Mouse (Mus musculus) hindbrain, embryonic 13.5 days (tissue): ENCODE measurements around the gene Lsm7. TPM values are rescaled to one million over a fixed set of nuclear protein-coding genes. Genes with fewer than 3 reads are reported as not detected.
"Not testable (repeated sequence)": the region's sequence is repeated elsewhere in the genome, so short reads cannot be mapped to it uniquely, and the experiment has no call there.

Source experiments
- ATAC-seq: fragments of 200-750 bp; cut with Nextera tagmentation; 2 replicates; pipeline ENCODE4 v1.8.0; 2017; ENCODE audit warnings: moderate TSS enrichment; ENCODE audit not compliant: low FRiP score
- H3K27ac ChIP-seq: fragments of 300-500 bp; sonication (generic); 2 replicates; pipeline ENCODE4 v1.5.1; 2015; ENCODE audit warnings: inconsistent platforms, mild to moderate bottlenecking, moderate library complexity
- H3K27me3 ChIP-seq: fragments of 300-500 bp; sonication (generic); 2 replicates; pipeline ENCODE4 v1.6.1; 2015; ENCODE audit warnings: mild to moderate bottlenecking, inconsistent platforms
- H3K36me3 ChIP-seq: fragments of 300-500 bp; sonication (generic); 2 replicates; pipeline ENCODE4 v1.6.1; 2015; ENCODE audit warnings: mild to moderate bottlenecking, inconsistent platforms
- H3K4me1 ChIP-seq: fragments of 300-500 bp; sonication (generic); replicated peaks from 2 replicates; pipeline ENCODE4 v1.6.1; 2015; ENCODE audit warnings: inconsistent platforms
- H3K4me2 ChIP-seq: fragments of 300-500 bp; sonication (generic); 2 replicates; pipeline ENCODE4 v1.6.1; 2015; ENCODE audit warnings: inconsistent platforms, mild to moderate bottlenecking, moderate library complexity
- H3K4me3 ChIP-seq: fragments of 300-500 bp; sonication (generic); 2 replicates; pipeline ENCODE4 v1.5.1; 2015; ENCODE audit warnings: mild to moderate bottlenecking, inconsistent platforms
- H3K9ac ChIP-seq: fragments of 300-500 bp; sonication (generic); 2 replicates; pipeline ENCODE4 v1.6.1; 2015; ENCODE audit warnings: mild to moderate bottlenecking, inconsistent platforms
- H3K9me3 ChIP-seq: fragments of 300-500 bp; sonication (generic); 2 replicates; pipeline ENCODE4 v1.6.1; 2016; ENCODE audit warnings: inconsistent platforms
- WGBS: fragments of 180-500 bp; shearing (Covaris S2); methylation state at CpG from one replicate; pipeline ENCODE4 v1.1.7; 2015; 5-methylcytosine and 5-hydroxymethylcytosine counted together
- polyA plus RNA-seq: library from polyadenylated mRNA; unstranded; fragments of >200 nt; fragmentation: Nextera tagmentation; extraction: Ambion mirVana; gene quantifications from 2 replicates; pipeline ENCODE4 v1.2.1, GENCODE M21; 2015

Gene Lsm7
- polyA plus RNA-seq, 1 experiment from 2014 or later: 237 TPM

DNA sequence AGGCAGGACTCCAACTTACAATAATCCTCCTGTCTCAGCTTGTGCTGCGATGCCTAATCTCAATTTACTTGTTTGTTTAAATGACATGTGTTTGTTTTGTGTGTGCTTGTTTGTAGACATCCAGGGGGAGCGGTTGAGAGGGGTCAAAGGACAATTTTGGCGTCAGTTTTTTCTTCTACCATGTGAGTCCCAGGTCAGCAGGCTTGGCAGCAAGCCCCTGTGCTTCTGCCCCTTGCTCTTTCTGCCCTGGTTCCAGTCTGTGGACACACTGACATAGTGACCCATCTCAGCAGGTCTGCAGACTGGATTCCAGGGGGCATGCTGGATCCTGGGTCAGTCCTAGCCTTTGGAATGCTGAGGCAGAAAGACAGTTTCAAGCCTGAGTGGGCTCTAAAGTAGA lies 35.6 kb downstream of the Lsm7 start:
- H3K4me1 ChIP-seq: no peaks in the 10 kb centered on the region
- no peak overlapping the region for H3K27ac ChIP-seq
- no peak overlapping the region for H3K4me2 ChIP-seq
- WGBS: 43% methylated on average over 3 of the region's 3 CpGs
- no peaks in the 10 kb centered on the region for H3K36me3 ChIP-seq
- ATAC-seq: no peak
- no peaks in the 10 kb centered on the region for H3K9me3 ChIP-seq
- H3K4me3 ChIP-seq: no peak overlapping the region
- peaks cover 4% of the 10 kb centered on the region; the same call in 1 of the 2 replicates for H3K27me3 ChIP-seq
- H3K9ac ChIP-seq: 0 out of 2 replicates have a peak overlapping the region, but pooled peaks have one; percentile 6

DNA sequence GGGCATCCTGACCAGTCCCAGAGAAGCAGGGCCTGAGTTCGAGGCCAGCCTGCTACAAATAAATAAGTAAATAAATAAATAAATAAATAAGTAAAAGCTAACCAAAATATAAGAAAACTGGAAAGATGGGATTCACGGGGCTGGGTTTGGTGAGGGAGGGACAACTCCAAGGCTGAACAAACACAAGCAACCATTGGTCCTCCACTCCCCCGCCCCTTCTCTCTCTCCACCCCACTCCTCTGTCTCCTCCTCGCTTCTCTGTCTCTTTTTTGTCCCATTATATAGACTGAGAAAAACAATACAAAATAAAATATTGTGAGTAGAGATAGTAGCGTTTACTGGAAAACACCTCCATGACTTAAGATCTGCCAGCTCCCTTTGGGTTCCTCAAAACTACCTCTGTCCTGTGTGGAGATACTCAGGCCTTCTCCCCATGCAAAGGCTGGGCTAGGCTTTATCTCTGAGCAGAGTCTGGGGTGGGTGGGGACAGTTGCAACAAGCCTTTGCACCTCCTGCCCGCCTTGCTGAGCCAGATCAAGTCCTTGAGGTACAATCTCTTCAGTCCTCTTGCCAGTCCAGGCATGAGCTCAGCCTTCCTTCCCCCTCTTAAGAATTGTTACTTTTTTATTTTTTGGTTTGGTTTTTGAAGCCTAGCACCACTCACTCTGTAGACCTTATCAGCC lies 36.3 kb downstream of the Lsm7 start:
- Histone ChIP-seq H3K27ac (no peak overlapping the region), H3K27me3 (peaks cover 4% of the 10 kb centered on the region; the same call in 1 of the 2 replicates), H3K4me3 (no peak overlapping the region), H3K36me3 (no peaks in the 10 kb centered on the region), H3K4me2 (no peak overlapping the region), H3K4me1 (no peaks in the 10 kb centered on the region), H3K9ac (0 out of 2 replicates have a peak overlapping the region, but pooled peaks have one; percentile 6), H3K9me3 (no peaks in the 10 kb centered on the region)
- ATAC-seq: no peak
- WGBS: 52% methylated on average over 6 of the region's 6 CpGs

DNA sequence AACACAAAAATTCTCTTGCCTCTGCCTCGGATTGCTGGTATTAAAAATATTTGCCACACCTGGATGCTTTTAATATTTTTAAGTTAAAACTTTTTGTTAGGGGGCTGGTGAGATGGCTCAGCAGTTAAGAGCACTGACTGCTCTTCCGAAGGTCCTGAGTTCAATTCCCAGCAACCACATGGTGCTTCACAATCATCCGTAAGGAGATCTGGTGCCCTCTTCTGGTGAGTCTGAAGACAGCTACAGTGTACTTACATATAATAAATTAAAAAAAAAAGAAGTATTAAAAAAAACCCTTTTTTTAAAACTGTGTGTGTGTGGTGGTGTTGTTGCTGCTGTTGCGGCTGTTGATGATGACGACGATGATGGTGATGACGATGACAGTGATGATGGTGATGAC lies 37.1 kb downstream of the Lsm7 start:
- H3K27me3 ChIP-seq, H3K4me2 ChIP-seq, H3K36me3 ChIP-seq, H3K4me1 ChIP-seq, ATAC-seq, H3K9me3 ChIP-seq, H3K27ac ChIP-seq, H3K9ac ChIP-seq, H3K4me3 ChIP-seq: not testable (repeated sequence)
- 80% methylated on average over 7 of the region's 7 CpGs for WGBS

DNA sequence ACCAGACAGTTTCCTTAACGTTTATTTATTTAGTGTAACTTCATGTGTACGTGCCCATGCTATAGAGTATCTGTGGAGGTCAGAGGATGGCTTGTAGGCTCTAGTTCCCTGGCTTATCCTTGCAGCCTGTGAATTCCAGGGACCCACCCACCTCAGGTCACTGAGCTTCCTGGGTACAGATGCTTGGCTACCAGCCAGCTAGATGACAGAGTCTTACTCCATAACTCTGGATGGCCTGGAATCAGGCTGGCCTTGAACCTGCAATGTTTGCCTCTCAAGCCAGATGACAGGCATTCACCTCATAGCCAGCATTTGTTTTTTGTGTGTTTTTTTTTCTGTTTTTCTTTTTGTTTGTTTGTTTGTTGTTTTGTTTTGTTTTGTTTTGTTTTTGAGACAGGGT lies 37.8 kb downstream of the Lsm7 start:
- no peak overlapping the region for H3K27ac ChIP-seq
- no peaks in the 10 kb centered on the region for H3K4me1 ChIP-seq
- H3K4me2 ChIP-seq: no peak overlapping the region
- H3K9me3 ChIP-seq: no peaks in the 10 kb centered on the region
- H3K9ac ChIP-seq: no peak overlapping the region
- no peak for ATAC-seq
- peaks cover 8% of the 10 kb centered on the region for H3K27me3 ChIP-seq
- no peak overlapping the region for H3K4me3 ChIP-seq
- no peaks in the 10 kb centered on the region for H3K36me3 ChIP-seq
- WGBS: 74% methylated on average over 2 of the region's 2 CpGs

DNA sequence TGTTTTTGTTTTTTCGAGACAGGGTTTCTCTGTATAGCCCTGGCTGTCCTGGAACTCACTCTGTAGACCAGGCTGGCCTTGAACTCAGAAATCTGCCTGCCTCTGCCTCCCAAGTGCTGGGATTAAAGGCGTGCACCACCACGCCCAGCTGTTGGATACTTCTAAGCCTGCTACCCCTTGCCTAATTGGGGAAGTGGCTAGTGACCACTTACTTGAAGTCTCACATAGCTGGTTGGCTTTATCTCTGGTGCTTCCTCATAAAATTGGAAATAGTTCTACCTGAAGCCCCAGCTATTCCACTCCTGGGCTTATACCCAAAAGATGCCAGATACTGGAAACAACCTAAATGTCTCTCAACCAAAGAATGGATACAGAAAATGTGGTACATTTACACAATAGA lies 38.7 kb downstream of the Lsm7 start:
- H3K4me1 ChIP-seq, H3K9me3 ChIP-seq, H3K27ac ChIP-seq, H3K9ac ChIP-seq, H3K36me3 ChIP-seq, H3K4me3 ChIP-seq, H3K27me3 ChIP-seq, H3K4me2 ChIP-seq, ATAC-seq: not testable (repeated sequence)
- 83% methylated on average over 3 of the region's 3 CpGs for WGBS

DNA sequence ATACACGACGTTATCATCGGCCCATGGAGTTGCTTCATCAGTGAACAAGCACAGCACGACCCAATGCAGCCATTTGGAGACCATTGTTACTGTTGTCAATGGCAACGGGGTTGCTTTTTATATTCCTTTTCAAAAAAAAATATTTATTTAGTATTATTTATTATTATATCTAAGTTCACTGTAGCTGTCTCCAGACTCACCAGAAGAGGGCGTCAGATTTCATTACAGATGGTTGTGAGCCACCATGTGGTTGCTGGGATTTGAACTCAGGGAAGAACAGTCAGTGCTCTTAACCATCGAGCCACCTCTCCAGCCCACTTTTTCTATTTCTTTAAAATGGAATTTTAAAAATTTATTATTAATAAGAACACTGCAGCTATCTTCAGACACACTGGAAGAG lies 40.2 kb downstream of the Lsm7 start:
- no peak overlapping the region for H3K27ac ChIP-seq
- peaks cover 6% of the 10 kb centered on the region for H3K4me1 ChIP-seq
- H3K4me3 ChIP-seq: no peak overlapping the region
- H3K36me3 ChIP-seq: no peaks in the 10 kb centered on the region
- H3K9me3 ChIP-seq: no peaks in the 10 kb centered on the region
- no peak overlapping the region for H3K4me2 ChIP-seq
- no peak overlapping the region for H3K9ac ChIP-seq
- H3K27me3 ChIP-seq: peaks cover 21% of the 10 kb centered on the region
- ATAC-seq: no peak
- WGBS: 65% methylated on average over 7 of the region's 7 CpGs

DNA sequence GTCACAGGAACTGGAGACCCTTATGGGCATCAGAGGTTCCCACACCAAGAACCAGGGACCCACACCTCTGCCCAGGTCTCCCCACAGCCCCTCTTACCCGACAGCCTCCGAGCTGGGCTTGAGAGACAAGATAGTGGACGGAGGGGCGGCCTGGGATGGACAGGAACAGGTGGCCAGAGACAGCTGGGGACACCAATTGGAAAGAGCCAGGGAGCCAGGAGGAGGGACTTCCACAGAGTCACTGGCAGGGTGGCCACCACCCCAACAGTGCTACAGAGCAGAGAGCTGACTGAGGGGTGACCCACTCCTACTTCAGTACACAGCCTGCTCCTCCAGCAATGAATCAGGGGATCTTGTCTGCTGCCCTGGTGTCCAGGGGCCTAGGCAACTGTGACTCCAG lies 41.6 kb downstream of the Lsm7 start, which contains the start of gene Jsrp1:
TSS of gene Jsrp1 (minus strand) at position 133 of the 400 bp plus-strand sequence.
- no peak within 1 kb of the TSS for H3K27ac ChIP-seq
- peaks cover 17% of the 10 kb centered on the region for H3K4me1 ChIP-seq
- no peaks in the 10 kb centered on the region for H3K36me3 ChIP-seq
- no peaks in the 10 kb centered on the region for H3K9me3 ChIP-seq
- WGBS: 80% methylated on average over 4 of the region's 4 CpGs
- peak within 1 kb of the TSS; percentile 46; the same call in 1 of the 2 replicates for H3K9ac ChIP-seq
- H3K4me2 ChIP-seq: no peak within 1 kb of the TSS
- no peak for ATAC-seq
- no peak within 1 kb of the TSS for H3K4me3 ChIP-seq
- peaks cover 32% of the 10 kb centered on the region for H3K27me3 ChIP-seq

DNA sequence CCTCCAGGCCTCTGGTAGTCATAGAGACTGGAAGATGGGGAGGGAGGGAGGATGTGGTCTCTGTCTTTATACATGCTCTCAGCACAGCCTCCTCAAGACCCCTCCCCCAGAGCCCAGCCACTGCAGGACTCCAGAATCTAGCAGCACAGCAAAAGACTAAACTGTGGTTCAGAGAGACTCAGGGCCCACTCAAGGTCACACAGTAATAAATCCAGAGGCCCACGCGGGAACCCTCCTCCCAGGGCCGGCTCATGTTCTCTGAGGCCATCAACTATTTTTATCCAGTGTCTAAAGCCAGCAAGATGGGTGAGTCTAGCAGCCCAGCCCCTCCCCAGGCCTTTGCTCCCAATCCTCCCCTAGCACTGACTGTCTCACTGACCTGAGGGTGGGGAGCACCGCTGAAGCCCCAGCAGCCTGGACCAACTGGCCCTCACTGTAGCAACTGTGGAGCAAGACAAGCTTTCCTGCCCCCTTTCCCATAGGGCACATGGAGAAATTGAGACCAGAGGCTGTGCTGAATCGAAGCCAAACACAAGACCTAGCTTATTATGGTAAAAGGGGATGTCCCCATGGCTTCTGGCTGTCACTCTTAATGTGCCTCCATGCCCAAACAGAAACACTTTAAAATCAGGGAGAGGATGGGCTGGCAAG lies 42.5 kb downstream of the Lsm7 start:
- no peak for ATAC-seq
- H3K27ac ChIP-seq: no peak overlapping the region
- H3K36me3 ChIP-seq: no peaks in the 10 kb centered on the region
- 67% methylated on average over 5 of the region's 5 CpGs for WGBS
- H3K4me1 ChIP-seq: peaks cover 26% of the 10 kb centered on the region
- peaks cover 36% of the 10 kb centered on the region for H3K27me3 ChIP-seq
- peak overlapping the region; percentile 46 for H3K9ac ChIP-seq
- H3K4me2 ChIP-seq: no peak overlapping the region
- no peaks in the 10 kb centered on the region for H3K9me3 ChIP-seq
- H3K4me3 ChIP-seq: no peak overlapping the region

DNA sequence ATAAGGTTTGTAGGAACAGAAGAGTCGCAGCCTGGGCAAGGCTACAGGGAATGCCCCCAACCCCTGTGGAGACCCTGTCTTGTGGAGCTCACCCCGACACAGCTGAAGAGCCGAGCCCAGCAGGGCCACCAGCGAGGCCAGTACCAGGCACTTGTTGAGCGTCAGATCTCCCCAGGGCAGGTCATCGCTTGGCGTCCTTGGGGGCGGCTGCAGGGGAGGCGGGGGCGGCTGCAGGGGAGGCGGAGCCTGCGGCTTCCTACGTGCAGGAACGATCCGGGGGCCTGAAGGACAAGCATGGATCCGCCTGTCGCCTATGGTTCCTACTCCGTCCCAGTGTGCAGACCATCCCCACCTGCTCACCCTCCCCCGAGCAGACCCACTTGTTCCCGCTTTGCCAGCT lies 44.9 kb downstream of the Lsm7 start:
- 7% methylated on average over 20 of the region's 20 CpGs for WGBS
- 0 out of 2 replicates have a peak overlapping the region, but pooled peaks have one; percentile 29 for H3K9ac ChIP-seq
- peaks cover 47% of the 10 kb centered on the region for H3K27me3 ChIP-seq
- no peak overlapping the region for H3K27ac ChIP-seq
- no peaks in the 10 kb centered on the region for H3K9me3 ChIP-seq
- no peak overlapping the region; the same call in 1 of the 2 replicates for H3K4me3 ChIP-seq
- no peak overlapping the region for H3K4me2 ChIP-seq
- H3K36me3 ChIP-seq: peaks cover 4% of the 10 kb centered on the region
- H3K4me1 ChIP-seq: peaks cover 46% of the 10 kb centered on the region
- ATAC-seq: no peak

DNA sequence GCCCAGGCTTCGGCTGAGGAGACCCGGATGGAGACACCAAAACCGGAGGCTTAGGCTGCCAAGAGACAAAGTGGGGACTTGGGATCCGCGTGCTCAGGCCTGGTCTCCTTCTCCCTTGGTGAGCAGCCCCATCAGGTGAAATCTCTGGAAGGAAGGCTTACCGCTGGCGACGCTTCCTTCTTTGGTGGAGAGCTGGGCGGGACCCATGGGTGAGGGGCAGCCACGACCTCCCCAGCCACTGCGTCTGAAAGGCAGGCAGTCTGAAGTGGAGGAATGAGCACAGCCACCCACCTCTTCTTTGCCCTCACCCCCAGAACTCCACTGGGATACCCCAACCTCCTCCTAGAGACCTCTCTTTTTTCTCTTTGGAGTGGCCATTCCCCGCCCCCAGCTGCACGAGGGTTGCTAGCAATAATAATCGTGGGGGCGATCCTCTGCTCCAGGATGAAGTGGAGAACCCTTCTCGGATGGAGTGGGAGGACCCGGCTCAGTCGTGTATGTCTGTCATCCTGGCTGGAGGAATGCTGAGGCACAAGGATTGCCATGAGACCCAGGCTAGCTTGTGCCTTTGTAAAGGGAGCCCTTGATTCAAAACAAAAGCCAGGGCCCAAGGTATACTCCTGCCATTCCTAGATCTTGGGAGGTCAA lies 45.9 kb downstream of the Lsm7 start:
- Histone ChIP-seq H3K36me3 (peaks cover 14% of the 10 kb centered on the region), H3K4me1 (peaks cover 46% of the 10 kb centered on the region), H3K27ac (no peak overlapping the region), H3K4me3 (0 out of 2 replicates have a peak overlapping the region, but pooled peaks have one; percentile 0), H3K9ac (peak overlapping the region; percentile 60), H3K27me3 (peaks cover 56% of the 10 kb centered on the region), H3K4me2 (peak overlapping the region; percentile 35), H3K9me3 (no peaks in the 10 kb centered on the region)
- ATAC-seq: no peak
- WGBS: 9% methylated on average over 18 of the region's 18 CpGs

DNA sequence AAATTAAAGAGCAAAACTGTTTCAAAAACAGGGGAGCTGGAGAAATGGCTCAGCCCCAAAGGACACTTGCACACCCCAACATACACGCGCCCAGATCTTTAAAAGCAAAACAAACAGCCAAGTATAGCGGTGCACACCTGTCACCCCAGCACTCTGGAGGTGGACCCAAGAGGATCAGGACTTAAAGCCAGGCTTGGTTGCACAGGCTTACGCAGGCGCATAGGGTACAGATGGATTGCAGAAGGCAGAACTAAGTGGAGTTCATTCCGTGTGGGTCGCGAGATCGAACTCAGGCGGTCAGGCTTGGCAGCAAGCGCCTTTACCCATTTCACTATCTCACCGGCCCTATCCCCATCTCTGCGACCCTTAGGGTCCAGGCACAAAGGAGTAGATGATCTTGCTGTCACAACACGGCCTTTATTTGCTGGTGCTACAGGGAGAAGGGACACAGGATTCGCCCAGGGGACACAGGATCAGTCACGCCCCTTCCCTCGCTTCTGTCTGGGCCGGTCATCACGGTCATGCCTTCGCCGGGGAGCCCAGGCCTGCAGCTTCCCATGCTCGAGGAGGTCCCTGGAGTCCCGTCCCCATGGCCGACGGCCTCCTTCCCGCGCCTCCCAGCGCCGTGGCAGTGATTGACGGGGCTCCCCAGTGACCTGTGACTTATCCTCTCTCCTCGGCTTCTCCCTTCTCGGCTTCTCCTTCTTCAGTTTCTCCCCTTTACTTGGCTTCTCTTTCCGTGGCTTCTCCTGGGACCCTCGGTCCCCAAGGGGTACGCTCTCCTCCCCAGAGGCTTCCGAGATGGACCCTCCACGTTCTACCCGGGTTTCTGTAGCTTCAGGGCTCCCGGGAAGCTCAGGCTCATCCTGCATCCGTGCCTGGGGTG lies 46.7 kb downstream of the Lsm7 start:
- Histone ChIP-seq H3K27me3 (peaks cover 54% of the 10 kb centered on the region), H3K4me3 (peak overlapping the region; percentile 0; the same call in 1 of the 2 replicates), H3K27ac (peak overlapping the region; percentile 89), H3K4me2 (peak overlapping the region; percentile 95), H3K36me3 (peaks cover 22% of the 10 kb centered on the region), H3K9ac (peak overlapping the region; percentile 60), H3K4me1 (peaks cover 46% of the 10 kb centered on the region), H3K9me3 (no peaks in the 10 kb centered on the region)
- ATAC-seq: no peak
- WGBS: 18% methylated on average over 40 of the region's 40 CpGs
